Mouse (Mus musculus) cerebellum, postnatal 36 days (tissue): ENCODE results near the gene Gm17606.

Experiments used
- DNase-seq, 2 experiments: peaks; one replicate each; pipeline ENCODE4 v3.0.0; 2021 to 2022; ENCODE audit warnings: mixed read lengths in 2 of 2

Gm17606 gene

GRCm38 (mm10) chr14:54628103-54628502, 12.6 kb upstream of the Gm17606 start:
- no peak for DNase-seq

- no peak for DNase-seq
Observed at GRCm38 (mm10) chr14:54629797-54630196, 11.0 kb upstream of the Gm17606 start.

- no peak for DNase-seq
Observed at GRCm38 (mm10) chr14:54630583-54631239, 10.0 kb upstream of the Gm17606 start.

GRCm38 (mm10) chr14:54631240-54631599, 9.5 kb upstream of the Gm17606 start:
- DNase-seq: no peak

- DNase-seq: no peak
Observed at GRCm38 (mm10) chr14:54632252-54632651, 8.5 kb upstream of the Gm17606 start.

GRCm38 (mm10) chr14:54634182-54634581, 6.6 kb upstream of the Gm17606 start:
- DNase-seq: no peak

- peak; percentile 56 to 57 for DNase-seq
Observed at GRCm38 (mm10) chr14:54636954-54637353, 3.8 kb upstream of the Gm17606 start.

- peak in 1 of 2 experiments; percentile 8 for DNase-seq
Observed at GRCm38 (mm10) chr14:54638210-54638609, 2.5 kb upstream of the Gm17606 start.

- no peak for DNase-seq
Observed at GRCm38 (mm10) chr14:54640121-54640520, 631 bp upstream of the Gm17606 start.

- peak; percentile 85 to 87 for DNase-seq
Observed at GRCm38 (mm10) chr14:54641305-54641969, 685 bp downstream of the Gm17606 start, which contains the start of gene Cdh24. Gene Cdh24, minus strand, starts transcription at chr14:54641364.

- peak in 1 of 2 experiments; percentile 17 for DNase-seq
Observed at GRCm38 (mm10) chr14:54642224-54642944, 1.6 kb downstream of the Gm17606 start.

GRCm38 (mm10) chr14:54643011-54643410, 2.3 kb downstream of the Gm17606 start:
- no peak for DNase-seq

- no peak for DNase-seq
Observed at GRCm38 (mm10) chr14:54644294-54644693, 3.5 kb downstream of the Gm17606 start.

- DNase-seq: no peak
Observed at GRCm38 (mm10) chr14:54646455-54646854, 5.7 kb downstream of the Gm17606 start.

GRCm38 (mm10) chr14:54646898-54647636, 6.3 kb downstream of the Gm17606 start:
- no peak for DNase-seq

- DNase-seq: no peak
Observed at GRCm38 (mm10) chr14:54647900-54648299, 7.1 kb downstream of the Gm17606 start.

GRCm38 (mm10) chr14:54650621-54651454, 10.1 kb downstream of the Gm17606 start:
- DNase-seq: peak; percentile 83 to 86

- no peak for DNase-seq
Observed at GRCm38 (mm10) chr14:54651556-54651955, 10.8 kb downstream of the Gm17606 start.

- no peak for DNase-seq
Observed at GRCm38 (mm10) chr14:54652787-54653186, 12.0 kb downstream of the Gm17606 start.

GRCm38 (mm10) chr14:54653496-54653895, 12.7 kb downstream of the Gm17606 start:
- DNase-seq: peak; percentile 80 to 81

- DNase-seq: no peak
Observed at GRCm38 (mm10) chr14:54660009-54660408, 19.3 kb downstream of the Gm17606 start.
